8 mouse cellular contexts compared by ENCODE assay signal in the genomic region with DNA sequence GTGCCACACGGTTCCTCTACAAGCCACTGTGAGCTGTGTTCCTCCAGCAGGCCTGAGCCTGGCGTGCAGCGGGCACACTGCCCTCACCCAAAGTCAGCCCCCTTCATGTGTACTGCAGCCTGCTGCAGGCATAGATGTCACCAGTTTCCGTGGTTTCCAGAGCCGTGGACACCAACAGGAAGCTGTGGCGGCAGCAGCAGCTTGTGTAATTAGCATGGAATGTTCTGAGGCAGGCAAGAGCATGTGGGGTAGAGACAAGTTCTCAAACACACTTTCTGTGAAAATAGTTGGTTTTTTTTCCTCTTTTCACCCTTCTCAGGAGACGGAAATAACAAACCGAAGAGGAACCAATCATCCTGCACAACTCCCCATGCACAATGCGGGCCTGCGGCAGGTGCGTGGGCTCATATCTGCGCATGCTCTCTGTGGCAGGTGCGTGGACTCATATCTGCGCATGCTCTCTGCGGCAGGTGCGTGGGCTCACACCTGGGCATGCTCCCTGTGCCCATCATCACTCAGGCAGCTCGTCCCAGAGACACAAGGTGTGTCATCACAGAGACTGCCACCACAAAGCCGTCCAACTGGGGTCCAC.
DNase-seq lines count a peak whose midpoint lies in the region; ATAC-seq and TF ChIP-seq lines count a peak whose summit lies in the region.

No protein-coding gene starts in this region.

- peak in 1 of 2 experiments; percentile 52 for DNase-seq in left cerebral cortex, adult 2 months (ENCODE audit: extremely low spot score in 1 of 2, low spot score in 2 of 2)
- no peak for DNase-seq in left cerebral cortex, adult 18-20 months (ENCODE audit: low spot score in 2 of 2)
- DNase-seq in brain, adult 2 months (ENCODE audit: low read depth, low spot score) = peak; percentile 75
- peak; percentile 73 for DNase-seq in kidney, postnatal 14 days
- DNase-seq in c-Kit-positive CD71-positive TER-119-positive erythroid progenitor cells, embryonic 14.5 days (ENCODE audit: low spot score) = no peak
- DNase-seq in adrenal gland, postnatal 25 days = no peak

- H3K9me3 ChIP-seq in megakaryocyte, embryonic 14.5 days = no peaks in the 10 kb centered on the region

- no peak overlapping the region for H3K4me3 ChIP-seq in left cerebral cortex, adult 2 months
- H3K4me3 ChIP-seq in megakaryocyte, embryonic 14.5 days (replicated peaks) = peak overlapping the region; percentile 88

- no peak; the same call in 1 of the 2 replicates for TF ChIP-seq CTCF in left cerebral cortex, adult 2 months (IDR thresholded peaks at IDR 0.05)

- peak overlapping the region; percentile 83 for H3K27ac ChIP-seq in left cerebral cortex, adult 2 months

- H3K27me3 ChIP-seq in megakaryocyte, embryonic 14.5 days (replicated peaks) = no peaks in the 10 kb centered on the region

- no peak for ATAC-seq in cerebellum, adult (ENCODE audit: insufficient number of reproducible peaks, low FRiP score, low TSS enrichment)

- H3K36me3 ChIP-seq in megakaryocyte, embryonic 14.5 days (replicated peaks; ENCODE audit: low read length) = peaks cover 6% of the 10 kb centered on the region

- H3K4me1 ChIP-seq in megakaryocyte, embryonic 14.5 days = peaks cover 100% of the 10 kb centered on the region

- intact Hi-C loops in left cerebral cortex, adult 2 months (cut with DNase I) = no loop called here

Comparison
In these comparisons a context has a peak if more than half of its experiments do, and no peak if none do; other contexts are left out.
1. DNase-seq: peak in brain, adult 2 months (single experiment) and kidney, postnatal 14 days (single experiment); none in left cerebral cortex, adult 18-20 months (0 of 2), c-Kit-positive CD71-positive TER-119-positive erythroid progenitor cells, embryonic 14.5 days (single experiment) and adrenal gland, postnatal 25 days (single experiment).